Mouse (Mus musculus) midbrain, embryonic 10.5 days (tissue): ENCODE measurements around the gene Ppp1r27. TPM values are rescaled to one million over a fixed set of nuclear protein-coding genes. Genes with fewer than 3 reads are reported as not detected.

Experiments used
- DNase-seq: peaks from one replicate; pipeline ENCODE4 v3.0.0-alpha.2; 2017; ENCODE audit warnings: low spot score
- H3K27ac ChIP-seq: fragments of 300-500 bp; sonication (generic); replicated peaks from 2 replicates; pipeline ENCODE4 v1.5.1; 2016; ENCODE audit warnings: mild to moderate bottlenecking
- H3K27me3 ChIP-seq: fragments of 300-500 bp; sonication (generic); 2 replicates; pipeline ENCODE4 v1.6.1; 2016; ENCODE audit warnings: low read depth, mild to moderate bottlenecking; ENCODE audit not compliant: poor library complexity, severe bottlenecking
- H3K36me3 ChIP-seq: fragments of 300-500 bp; sonication (generic); 2 replicates; pipeline ENCODE4 v1.6.1; 2016; ENCODE audit warnings: mild to moderate bottlenecking, moderate library complexity
- H3K4me1 ChIP-seq: fragments of 300-500 bp; sonication (generic); 2 replicates; pipeline ENCODE4 v1.6.1; 2016
- H3K4me3 ChIP-seq: fragments of 300-500 bp; sonication (generic); 2 replicates; pipeline ENCODE4 v1.5.1; 2016; ENCODE audit warnings: mild to moderate bottlenecking, moderate library complexity
- H3K9me3 ChIP-seq: fragments of 300-500 bp; sonication (generic); replicated peaks from 2 replicates; pipeline ENCODE4 v1.6.1; 2016; ENCODE audit warnings: mild to moderate bottlenecking
- WGBS: fragments of 180-500 bp; shearing (Covaris S2); methylation state at CpG from one replicate; pipeline ENCODE4 v1.1.7; 2016; 5-methylcytosine and 5-hydroxymethylcytosine counted together
- polyA plus RNA-seq: library from polyadenylated mRNA; unstranded; fragments of >200 nt; fragmentation: Nextera tagmentation; extraction: Ambion mirVana; gene quantifications from 2 replicates; pipeline ENCODE4 v1.2.1, GENCODE M21; 2016

Gene Ppp1r27
- polyA plus RNA-seq, 1 experiment from 2014 or later = not detected

DNA sequence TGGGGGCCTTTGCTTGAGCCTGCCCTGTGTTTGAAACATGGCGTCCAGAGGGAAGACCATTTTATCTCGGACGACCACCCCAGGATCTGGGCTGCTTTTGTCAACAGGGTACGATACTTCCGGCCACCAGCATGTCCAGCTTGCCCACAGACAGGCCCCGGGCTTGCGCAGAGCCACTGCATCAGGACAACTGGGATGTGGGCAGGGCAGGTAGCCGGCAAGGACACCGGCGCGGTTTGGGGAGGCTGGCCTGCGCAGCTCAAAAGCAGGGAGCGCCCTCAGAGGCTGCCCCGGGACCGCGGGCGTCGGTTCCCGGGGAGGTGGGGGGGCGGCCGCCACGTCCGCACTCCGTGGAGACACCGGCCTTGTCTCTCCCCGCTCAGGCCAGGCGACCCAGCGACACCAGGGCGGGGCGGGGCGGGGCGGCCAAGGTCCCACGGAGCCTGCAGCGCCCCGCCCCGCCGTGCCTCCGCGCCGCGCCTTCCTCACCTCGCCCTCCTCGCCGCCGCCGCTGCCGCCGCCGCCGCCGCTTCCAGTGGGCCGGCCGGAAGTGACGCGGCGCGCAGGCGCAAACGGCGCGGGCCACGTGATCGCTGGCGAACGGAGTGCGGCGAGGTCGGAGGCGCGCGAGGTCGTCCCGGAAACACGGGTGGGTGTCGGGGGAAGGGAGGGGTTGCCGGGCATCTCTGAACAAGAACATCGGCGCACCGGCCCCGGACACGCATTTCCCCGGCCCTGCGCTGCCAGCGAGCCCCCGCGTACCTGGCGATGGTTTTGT lies 1.6 kb downstream of the Ppp1r27 start, which contains the start of gene Mcrip1:
Mcrip1 (minus strand) TSS at position 560 of the 778 bp plus-strand sequence.
- no peaks in the 10 kb centered on the region for H3K27me3 ChIP-seq
- peaks cover 35% of the 10 kb centered on the region for H3K4me1 ChIP-seq
- peak within 1 kb of the TSS; percentile 96 for H3K27ac ChIP-seq
- H3K9me3 ChIP-seq = no peaks in the 10 kb centered on the region
- DNase-seq = peak; percentile 89
- H3K4me3 ChIP-seq = peak within 1 kb of the TSS; percentile 100
- WGBS = under 1% methylated on average over 85 of the region's 87 CpGs
- H3K36me3 ChIP-seq = peaks cover 30% of the 10 kb centered on the region

DNA sequence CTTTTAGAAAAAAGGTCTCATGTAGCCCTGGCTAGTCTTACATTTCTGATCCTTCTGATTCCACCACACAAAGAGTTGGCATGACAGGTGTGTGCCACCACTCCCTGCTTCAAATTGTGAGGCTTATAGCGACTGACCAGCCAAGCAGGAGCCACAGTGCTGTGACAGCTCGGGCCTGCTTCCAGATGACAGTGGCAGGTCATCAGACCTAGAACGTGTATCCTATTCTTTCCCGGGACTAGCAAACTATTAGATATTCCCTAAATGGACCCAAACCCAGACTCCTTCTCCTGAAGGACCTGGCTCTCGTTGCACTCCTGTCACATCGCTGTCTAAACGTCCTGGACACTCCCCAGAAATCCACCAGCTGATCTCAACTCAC lies 2.2 kb downstream of the Ppp1r27 start:
- DNase-seq = no peak
- Histone ChIP-seq H3K36me3 (peaks cover 36% of the 10 kb centered on the region), H3K27me3 (no peaks in the 10 kb centered on the region), H3K4me1 (peaks cover 35% of the 10 kb centered on the region), H3K9me3 (no peaks in the 10 kb centered on the region), H3K4me3 (peak overlapping the region; percentile 100), H3K27ac (peak overlapping the region; percentile 96)
- 35% methylated on average over 7 of the region's 7 CpGs for WGBS

GRCm38 (mm10) chr11:120548214-120548613 lies 2.7 kb downstream of the Ppp1r27 start:
- 88% methylated on average over 3 of the region's 3 CpGs for WGBS
- Histone ChIP-seq H3K4me3 (peak overlapping the region; percentile 100), H3K4me1 (peaks cover 35% of the 10 kb centered on the region), H3K27me3 (no peaks in the 10 kb centered on the region), H3K9me3 (no peaks in the 10 kb centered on the region), H3K36me3 (peaks cover 42% of the 10 kb centered on the region), H3K27ac (peak overlapping the region; percentile 96; the same call in 1 of the 2 replicates)
- DNase-seq = no peak

GRCm38 (mm10) chr11:120547469-120547868 lies 3.5 kb downstream of the Ppp1r27 start:
- no peak overlapping the region for H3K27ac ChIP-seq
- no peaks in the 10 kb centered on the region for H3K27me3 ChIP-seq
- WGBS = 74% methylated on average over 2 of the region's 2 CpGs
- no peak for DNase-seq
- H3K4me3 ChIP-seq = peak overlapping the region; percentile 100; the same call in 1 of the 2 replicates
- peaks cover 49% of the 10 kb centered on the region for H3K36me3 ChIP-seq
- H3K9me3 ChIP-seq = no peaks in the 10 kb centered on the region
- peaks cover 35% of the 10 kb centered on the region for H3K4me1 ChIP-seq

GRCm38 (mm10) chr11:120545964-120546363 lies 5.0 kb downstream of the Ppp1r27 start:
- Histone ChIP-seq H3K27ac (no peak overlapping the region), H3K36me3 (peaks cover 57% of the 10 kb centered on the region), H3K9me3 (no peaks in the 10 kb centered on the region), H3K4me1 (peaks cover 35% of the 10 kb centered on the region), H3K27me3 (no peaks in the 10 kb centered on the region), H3K4me3 (no peak overlapping the region)
- no peak for DNase-seq
- 89% methylated on average over 3 of the region's 3 CpGs for WGBS

DNA sequence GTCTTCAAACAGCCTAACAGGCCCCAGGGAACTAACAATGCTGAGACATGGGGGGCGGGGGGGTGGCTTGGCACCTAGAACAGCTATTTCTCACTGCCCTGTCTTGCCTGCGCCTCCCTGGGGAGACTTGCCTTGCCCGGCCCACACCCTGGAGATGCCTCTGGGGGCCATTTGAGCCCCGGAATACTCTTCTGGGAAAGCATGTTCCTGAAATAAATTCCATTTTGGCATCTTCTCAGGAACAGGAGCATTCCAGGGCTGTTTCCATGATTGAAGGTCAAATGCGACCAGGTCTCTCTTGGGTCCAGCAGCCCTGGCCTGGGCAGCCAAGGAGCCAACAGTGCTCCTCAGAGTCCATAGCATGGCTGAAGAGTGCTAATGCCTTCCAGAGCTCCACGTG lies 8.6 kb downstream of the Ppp1r27 start:
- DNase-seq = no peak
- Histone ChIP-seq H3K4me1 (peaks cover 27% of the 10 kb centered on the region), H3K9me3 (no peaks in the 10 kb centered on the region), H3K27me3 (no peaks in the 10 kb centered on the region), H3K4me3 (no peak overlapping the region; the same call in 1 of the 2 replicates), H3K27ac (no peak overlapping the region), H3K36me3 (peaks cover 55% of the 10 kb centered on the region)
- WGBS = 85% methylated on average over 6 of the region's 6 CpGs

DNA sequence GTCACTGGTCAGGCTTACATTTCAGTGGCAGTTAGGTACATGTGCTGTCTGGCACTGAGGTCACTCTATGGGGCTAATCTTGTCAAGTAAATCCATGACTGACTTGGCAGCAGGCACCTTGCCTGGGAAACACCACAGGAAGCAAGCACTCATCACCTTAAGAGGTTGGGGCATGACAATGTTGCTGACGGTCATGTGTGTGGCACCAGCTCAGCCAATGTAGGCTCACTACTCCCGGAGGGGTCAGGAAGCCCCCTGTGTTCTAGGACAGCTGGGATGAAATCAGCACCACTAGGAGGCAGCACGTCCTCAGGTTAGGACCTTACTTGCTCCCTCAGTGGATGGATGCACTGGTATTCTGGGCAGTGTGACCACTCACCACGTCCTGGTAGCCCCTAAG lies 9.0 kb downstream of the Ppp1r27 start:
- no peak for DNase-seq
- Histone ChIP-seq H3K9me3 (no peaks in the 10 kb centered on the region), H3K36me3 (peaks cover 50% of the 10 kb centered on the region), H3K27me3 (0 out of 2 replicates have a peak, but pooled peaks cover 2% of the 10 kb centered on the region), H3K4me3 (no peak overlapping the region; the same call in 1 of the 2 replicates), H3K4me1 (peaks cover 27% of the 10 kb centered on the region), H3K27ac (no peak overlapping the region)
- WGBS = 36% methylated on average over 4 of the region's 4 CpGs

- peak overlapping the region; percentile 79 for H3K27ac ChIP-seq
- peaks cover 11% of the 10 kb centered on the region; the same call in 1 of the 2 replicates for H3K27me3 ChIP-seq
- peak overlapping the region; percentile 22; the same call in 1 of the 2 replicates for H3K4me3 ChIP-seq
- H3K4me1 ChIP-seq = peaks cover 27% of the 10 kb centered on the region
- no peaks in the 10 kb centered on the region for H3K9me3 ChIP-seq
- no peak for DNase-seq
- WGBS = 21% methylated on average over 10 of the region's 10 CpGs
- H3K36me3 ChIP-seq = peaks cover 27% of the 10 kb centered on the region
Measured at GRCm38 (mm10) chr11:120539285-120540014, 11.5 kb downstream of the Ppp1r27 start.

GRCm38 (mm10) chr11:120538955-120539284 lies 12.0 kb downstream of the Ppp1r27 start:
- Histone ChIP-seq H3K9me3 (no peaks in the 10 kb centered on the region), H3K4me1 (peaks cover 27% of the 10 kb centered on the region), H3K36me3 (peaks cover 22% of the 10 kb centered on the region), H3K27me3 (peaks cover 12% of the 10 kb centered on the region), H3K27ac (peak overlapping the region; percentile 79), H3K4me3 (no peak overlapping the region)
- 53% methylated on average over 8 of the region's 8 CpGs for WGBS
- DNase-seq = no peak

- peaks cover 18% of the 10 kb centered on the region for H3K36me3 ChIP-seq
- no peaks in the 10 kb centered on the region for H3K9me3 ChIP-seq
- no peak for DNase-seq
- H3K4me1 ChIP-seq = peaks cover 27% of the 10 kb centered on the region
- no peak overlapping the region for H3K4me3 ChIP-seq
- H3K27ac ChIP-seq = peak overlapping the region; percentile 79; the same call in 1 of the 2 replicates
- WGBS = 81% methylated on average over 3 of the region's 3 CpGs
- peaks cover 13% of the 10 kb centered on the region for H3K27me3 ChIP-seq
Measured at GRCm38 (mm10) chr11:120538485-120538884, 12.4 kb downstream of the Ppp1r27 start.

GRCm38 (mm10) chr11:120535804-120536203 lies 15.1 kb downstream of the Ppp1r27 start:
- H3K36me3 ChIP-seq = no peaks in the 10 kb centered on the region
- H3K27me3 ChIP-seq = peaks cover 40% of the 10 kb centered on the region
- H3K9me3 ChIP-seq = no peaks in the 10 kb centered on the region
- DNase-seq = no peak
- WGBS = 84% methylated on average over 3 of the region's 3 CpGs
- no peak overlapping the region for H3K4me3 ChIP-seq
- no peak overlapping the region for H3K27ac ChIP-seq
- H3K4me1 ChIP-seq = peaks cover 31% of the 10 kb centered on the region

DNA sequence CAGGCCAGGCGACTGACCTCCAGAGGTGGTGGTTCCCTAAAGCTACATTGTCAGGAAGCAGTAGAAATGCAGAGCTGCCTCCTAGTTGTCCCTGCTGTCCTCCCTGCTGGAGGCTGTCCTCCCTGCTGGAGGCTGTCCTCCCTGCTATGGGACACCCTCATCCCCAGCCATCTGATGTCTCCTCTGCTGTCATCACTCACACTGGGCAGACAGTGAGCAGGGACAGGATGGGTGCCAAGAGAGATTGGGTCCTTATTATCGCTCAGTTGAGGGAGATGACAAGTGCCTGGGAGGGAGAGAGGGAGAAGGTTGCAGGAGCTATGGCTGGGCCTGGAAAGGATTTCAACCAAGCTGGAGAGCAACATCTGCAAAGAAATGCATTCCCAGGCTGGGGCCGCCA lies 15.8 kb downstream of the Ppp1r27 start:
- WGBS = 78% methylated on average over 3 of the region's 3 CpGs
- Histone ChIP-seq H3K9me3 (no peaks in the 10 kb centered on the region), H3K4me3 (no peak overlapping the region; the same call in 1 of the 2 replicates), H3K27me3 (peaks cover 47% of the 10 kb centered on the region), H3K27ac (no peak overlapping the region), H3K36me3 (no peaks in the 10 kb centered on the region), H3K4me1 (peaks cover 31% of the 10 kb centered on the region)
- DNase-seq = no peak

DNA sequence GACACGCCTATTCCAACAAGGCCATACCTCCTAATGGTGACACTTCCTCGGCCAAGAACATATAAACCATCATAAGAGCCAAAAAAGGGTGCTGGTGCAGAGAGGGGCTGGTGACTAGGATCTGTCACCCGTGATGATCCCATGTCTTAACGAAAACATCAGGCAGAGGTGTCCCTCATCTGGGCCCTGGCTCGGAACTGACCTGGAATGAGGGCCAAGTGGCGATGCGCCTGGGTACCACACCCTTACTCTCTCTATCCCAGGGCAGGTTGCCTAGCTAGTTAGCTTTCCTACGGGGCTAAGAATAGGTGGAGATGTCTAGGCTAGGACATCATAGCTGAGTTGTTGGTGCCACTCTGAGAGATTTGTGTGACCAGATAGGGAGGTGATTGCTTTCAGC lies 16.8 kb downstream of the Ppp1r27 start:
- Histone ChIP-seq H3K36me3 (no peaks in the 10 kb centered on the region), H3K27me3 (peaks cover 57% of the 10 kb centered on the region), H3K4me3 (no peak overlapping the region), H3K9me3 (no peaks in the 10 kb centered on the region), H3K4me1 (peaks cover 21% of the 10 kb centered on the region), H3K27ac (no peak overlapping the region)
- no peak for DNase-seq
- 87% methylated on average over 8 of the region's 8 CpGs for WGBS
